9 mouse cellular contexts compared by ENCODE assay signal in the genomic region with DNA sequence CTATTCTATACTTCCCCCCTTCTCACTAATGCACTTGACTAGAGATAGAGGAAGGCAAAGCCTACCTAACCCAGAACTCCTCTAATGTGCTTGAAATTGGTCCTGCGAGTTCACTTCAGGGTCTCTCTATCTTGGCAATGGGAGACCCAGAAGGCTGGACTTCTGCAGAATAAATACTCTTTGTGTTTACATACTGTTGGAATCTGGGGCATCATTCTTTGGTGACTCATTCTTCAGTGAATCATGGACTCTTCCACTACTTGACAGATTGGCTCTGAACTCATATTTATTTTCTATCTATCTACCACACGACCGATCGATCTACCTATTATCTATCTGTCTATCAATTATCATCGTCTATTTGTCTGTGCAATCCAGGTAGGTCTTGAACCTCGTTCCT. TPM values are rescaled to one million over a fixed set of nuclear protein-coding genes. Genes with fewer than 3 reads are reported as not detected.
DNase-seq lines count a peak whose midpoint lies in the region; ATAC-seq and TF ChIP-seq lines count a peak whose summit lies in the region.
"Had no signal": no experiment of that assay in that cellular context is flagged by ENCODE, and none has a peak within 500 bp of the region (broad histone marks: within the 10 kb centered on the region; RNA-seq: fewer than 3 reads in every experiment).

No protein-coding gene starts in this region.

- peak overlapping the region; percentile 62 for H3K4me2 ChIP-seq in kidney, embryonic 14.5 days (replicated peaks; ENCODE audit: low read depth, low read length)
- peak overlapping the region; percentile 83 for H3K4me2 ChIP-seq in hindbrain, postnatal 0 days (ENCODE audit: low read depth, low read length)
- peak overlapping the region; percentile 63 for H3K4me2 ChIP-seq in midbrain, embryonic 15.5 days

- H3K27me3 ChIP-seq in kidney, embryonic 14.5 days (ENCODE audit: control insufficient read depth, insufficient read depth, low read length), result no peaks in the 10 kb centered on the region
- no peaks in the 10 kb centered on the region for H3K27me3 ChIP-seq in hindbrain, postnatal 0 days (ENCODE audit: insufficient read depth, low read length)
- no peaks in the 10 kb centered on the region for H3K27me3 ChIP-seq in midbrain, embryonic 15.5 days (replicated peaks)

- no peak for DNase-seq in kidney, postnatal 36 days
- DNase-seq in brain, adult 2 months (ENCODE audit: low read depth, low spot score), result peak; percentile 7
- no peak for DNase-seq in hindbrain, postnatal 0 days (ENCODE audit: low spot score)
- DNase-seq in adrenal gland, postnatal 25 days, result no peak
- no peak for DNase-seq in gastrocnemius, postnatal 25 days

- no peaks in the 10 kb centered on the region for H3K9me3 ChIP-seq in kidney, embryonic 14.5 days (ENCODE audit: control insufficient read depth, low read length)
- H3K9me3 ChIP-seq in hindbrain, postnatal 0 days (ENCODE audit: low read length), result no peaks in the 10 kb centered on the region
- H3K9me3 ChIP-seq in midbrain, embryonic 15.5 days, result no peaks in the 10 kb centered on the region

- peak overlapping the region; percentile 71; the same call in 1 of the 2 replicates for H3K4me3 ChIP-seq in kidney, embryonic 14.5 days (ENCODE audit: low read length)
- H3K4me3 ChIP-seq in hindbrain, postnatal 0 days (ENCODE audit: low read length), result peak overlapping the region; percentile 69
- H3K4me3 ChIP-seq in midbrain, embryonic 15.5 days, result peak overlapping the region; percentile 71

- 0 out of 2 replicates have a peak, but pooled peaks cover 4% of the 10 kb centered on the region for H3K4me1 ChIP-seq in kidney, embryonic 14.5 days (ENCODE audit: control insufficient read depth, insufficient read depth, low read length)
- H3K4me1 ChIP-seq in hindbrain, postnatal 0 days (ENCODE audit: insufficient read depth, low read length), result peaks cover 5% of the 10 kb centered on the region; the same call in 1 of the 2 replicates
- peaks cover 16% of the 10 kb centered on the region for H3K4me1 ChIP-seq in midbrain, embryonic 15.5 days

- no peak for ATAC-seq in kidney, embryonic 14.5 days (ENCODE audit: low FRiP score, low TSS enrichment)
- ATAC-seq in hindbrain, postnatal 0 days, result no peak
- no peak for ATAC-seq in midbrain, embryonic 15.5 days (replicated peaks)
- ATAC-seq in megakaryocyte progenitor cell, adult 5-6 weeks (replicated peaks; ENCODE audit: poor library complexity), result no peak

- H3K27ac ChIP-seq in kidney, embryonic 14.5 days (ENCODE audit: low read depth, low read length), result no peak overlapping the region
- H3K27ac ChIP-seq in hindbrain, postnatal 0 days, result no peak overlapping the region
- no peak overlapping the region for H3K27ac ChIP-seq in midbrain, embryonic 15.5 days

- H3K9ac ChIP-seq in kidney, embryonic 14.5 days (ENCODE audit: low read depth, low read length), result no peak overlapping the region
- H3K9ac ChIP-seq in hindbrain, postnatal 0 days (replicated peaks; ENCODE audit: low read length), result no peak overlapping the region
- H3K9ac ChIP-seq in midbrain, embryonic 15.5 days, result 0 out of 2 replicates have a peak overlapping the region, but pooled peaks have one; percentile 74

- peaks cover 9% of the 10 kb centered on the region for H3K36me3 ChIP-seq in kidney, embryonic 14.5 days (ENCODE audit: control insufficient read depth, insufficient read depth, low read length)
- peaks cover 8% of the 10 kb centered on the region for H3K36me3 ChIP-seq in hindbrain, postnatal 0 days (ENCODE audit: insufficient read depth, low read length)
- H3K36me3 ChIP-seq in midbrain, embryonic 15.5 days (replicated peaks), result peaks cover 8% of the 10 kb centered on the region

- WGBS in kidney, embryonic 14.5 days, result 95% methylated on average over 6 of the region's 6 CpGs
- WGBS in hindbrain, postnatal 0 days, result 98% methylated on average over 6 of the region's 6 CpGs
- 93% methylated on average over 6 of the region's 6 CpGs for WGBS in midbrain, embryonic 15.5 days

- no peak for TF ChIP-seq CTCF in hindbrain, postnatal 0 days (IDR thresholded peaks at IDR 0.05; ENCODE audit: low read depth)

RNA-seq across cellular contexts. Expression of a gene that starts 1.1 kb away (rescaled TPM):
- 11.9 and 14.4 TPM in 2 replicates for polyA plus RNA-seq in kidney, embryonic 14.5 days (2014; fragmentation: Nextera tagmentation; extraction: Ambion mirVana)
- total RNA-seq in hindbrain, postnatal 0 days (2014; rRNA removed), result 26.9 and 28.0 TPM in 2 replicates
- 14.4 and 16.8 TPM in 2 replicates for polyA plus RNA-seq in hindbrain, postnatal 0 days (2015; fragmentation: Nextera tagmentation; extraction: Ambion mirVana)
- polyA plus RNA-seq in midbrain, embryonic 15.5 days (2015; fragmentation: Nextera tagmentation; extraction: Ambion mirVana), result 19.7 and 20.0 TPM in 2 replicates
- 8.7 and 9.5 TPM in 2 replicates for total RNA-seq in megakaryocyte progenitor cell, adult 5-6 weeks (2015)
- total RNA-seq in megakaryocyte progenitor cell, adult 5-6 weeks (2017), result 9.3 and 12.5 TPM in 2 replicates
- total RNA-seq in adrenal gland, postnatal 25 days (2021), result 31.7 and 33.7 TPM in 2 replicates
- total RNA-seq in gastrocnemius, postnatal 25 days (2021), result 1 to 10 TPM; 4.7 to 4.9 TPM

RNA-seq across cellular contexts. Expression of a gene that starts 1.2 kb away (rescaled TPM):
- 1.3 and 1.4 TPM in 2 replicates for polyA plus RNA-seq in kidney, embryonic 14.5 days (2014; fragmentation: Nextera tagmentation; extraction: Ambion mirVana)
- 0.36 and 0.42 TPM in 2 replicates for total RNA-seq in hindbrain, postnatal 0 days (2014; rRNA removed)
- 1.1 TPM in 2 replicates for polyA plus RNA-seq in hindbrain, postnatal 0 days (2015; fragmentation: Nextera tagmentation; extraction: Ambion mirVana)
- 0.86 and 1.4 TPM in 2 replicates for polyA plus RNA-seq in midbrain, embryonic 15.5 days (2015; fragmentation: Nextera tagmentation; extraction: Ambion mirVana)
- total RNA-seq in megakaryocyte progenitor cell, adult 5-6 weeks (2015), result 0.12 TPM in 1 of 2 replicates, not detected in the other
- 0.44 TPM in 1 of 2 replicates, not detected in the other for total RNA-seq in megakaryocyte progenitor cell, adult 5-6 weeks (2017)
- 1.2 and 2.5 TPM in 2 replicates for total RNA-seq in adrenal gland, postnatal 25 days (2021)
- total RNA-seq in gastrocnemius, postnatal 25 days (2021), result under 1 TPM; 0.13 to 0.43 TPM
- polyA plus RNA-seq: small intestine, adult 2 months had no signal

RNA-seq across cellular contexts. Expression of a gene that starts 36.9 kb away (rescaled TPM):
- not detected in 2 replicates for polyA plus RNA-seq in kidney, embryonic 14.5 days (2014; fragmentation: Nextera tagmentation; extraction: Ambion mirVana)
- not detected in 2 replicates for total RNA-seq in hindbrain, postnatal 0 days (2014; rRNA removed)
- 0.05 and 0.13 TPM in 2 replicates for polyA plus RNA-seq in hindbrain, postnatal 0 days (2015; fragmentation: Nextera tagmentation; extraction: Ambion mirVana)
- 0.09 TPM in 1 of 2 replicates, not detected in the other for polyA plus RNA-seq in midbrain, embryonic 15.5 days (2015; fragmentation: Nextera tagmentation; extraction: Ambion mirVana)
- not detected in 2 replicates for total RNA-seq in megakaryocyte progenitor cell, adult 5-6 weeks (2015)
- not detected in 2 replicates for total RNA-seq in megakaryocyte progenitor cell, adult 5-6 weeks (2017)
- not detected in 2 replicates for total RNA-seq in adrenal gland, postnatal 25 days (2021)
- not detected for total RNA-seq in gastrocnemius, postnatal 25 days (2021)
